Mouse (Mus musculus): ENCODE results near the gene Tmem39a.

GRCm38 (mm10) chr16:38602989-38603804 is 44.7 kb downstream of the Tmem39a start:
- TF ChIP-seq CTCF (IDR thresholded peaks at IDR 0.05; ENCODE audit: low read depth, low read length): no peak
- no peak for TF ChIP-seq TAL1 (conservative IDR thresholded peaks at IDR 0.05; ENCODE audit: low read depth, low read length)
- TF ChIP-seq GATA1 (IDR thresholded peaks at IDR 0.05; ENCODE audit: borderline replicate concordance, low read length): no peak
- TF ChIP-seq POLR2AphosphoS5 (IDR thresholded peaks at IDR 0.05; ENCODE audit: insufficient replicate concordance, low read depth, low read length): no peak
- TF ChIP-seq GATA2 (IDR thresholded peaks at IDR 0.05; ENCODE audit: borderline replicate concordance, low read depth, low read length): no peak
